9 mouse cellular contexts compared by ENCODE assay signal in genomic region chr4:133344112-133344511, GRCm38 (mm10). TPM values are rescaled to one million over a fixed set of nuclear protein-coding genes. Genes with fewer than 3 reads are reported as not detected.
A peak's percentile ranks its signal among the peaks of the same experiment; 100 is the strongest.
DNase-seq lines count a peak whose midpoint lies in the region; ATAC-seq and TF ChIP-seq lines count a peak whose summit lies in the region.
"Had no signal": no experiment of that assay in that cellular context is flagged by ENCODE, and none has a peak within 500 bp of the region (broad histone marks: within the 10 kb centered on the region; RNA-seq: fewer than 3 reads in every experiment).

No protein-coding gene starts in this region.

- intact Hi-C loops in left cerebral cortex, adult 2 months (cut with DNase I) = no loop called here
- intact Hi-C loops in left cerebral cortex, postnatal 25 days (cut with DNase I) = no loop called here

- no peak for ATAC-seq in cerebellum, adult (ENCODE audit: insufficient number of reproducible peaks, low FRiP score, low TSS enrichment)
- ATAC-seq in megakaryocyte, adult 5-6 weeks (ENCODE audit: poor library complexity, severe bottlenecking) = peak; percentile 39

- peak; percentile 58 to 61 for DNase-seq in cerebellum, adult 18-20 months
- DNase-seq in left cerebral cortex, adult 2 months (ENCODE audit: extremely low spot score in 1 of 2, low spot score in 2 of 2) = peak in 1 of 2 experiments; percentile 26
- no peak for DNase-seq in left cerebral cortex, postnatal 25 days (ENCODE audit: low spot score in 2 of 2)
- DNase-seq in ZHBTc4 (ENCODE audit: low read depth, low spot score) = peak; percentile 60
- peak; percentile 44 for DNase-seq in heart, postnatal 4 days
- no peak for DNase-seq in ovary, postnatal 10 days (ENCODE audit: low spot score)

- H3K4me3 ChIP-seq in left cerebral cortex, adult 2 months = no peak overlapping the region

- peak; percentile 74 for TF ChIP-seq CTCF in left cerebral cortex, adult 2 months (IDR thresholded peaks at IDR 0.05)

- no peak overlapping the region for H3K27ac ChIP-seq in left cerebral cortex, adult 2 months
- H3K27ac ChIP-seq: macrophage had no signal

RNA-seq across cellular contexts. Expression of gene Wdtc1, which starts 9.2 kb away (rescaled TPM):
- total RNA-seq in left cerebral cortex, adult 2 months (2021) = 10 to 100 TPM; 59.7 to 60.6 TPM
- total RNA-seq in left cerebral cortex, postnatal 25 days (2021) = 10 to 100 TPM; 58.0 to 59.7 TPM
- total RNA-seq in heart, postnatal 4 days (2021) = 10 to 100 TPM; 46.9 to 47.9 TPM
- 16.5 and 18.5 TPM in 2 replicates for total RNA-seq in megakaryocyte, adult 5-6 weeks (2015)
- total RNA-seq in megakaryocyte, adult 5-6 weeks (2017) = 11.6 and 14.1 TPM in 2 replicates

RNA-seq across cellular contexts. Expression of gene Slc9a1, which starts 25.4 kb away (rescaled TPM):
- 10 to 100 TPM; 49.8 to 53.0 TPM for total RNA-seq in left cerebral cortex, adult 2 months (2021)
- total RNA-seq in left cerebral cortex, postnatal 25 days (2021) = 10 to 100 TPM; 46.0 to 51.9 TPM
- 10 to 100 TPM; 21.1 to 24.4 TPM for total RNA-seq in heart, postnatal 4 days (2021)
- 20.3 and 23.1 TPM in 2 replicates for total RNA-seq in megakaryocyte, adult 5-6 weeks (2015)
- 11.0 and 11.6 TPM in 2 replicates for total RNA-seq in megakaryocyte, adult 5-6 weeks (2017)

Comparison
In these comparisons a context has a peak if more than half of its experiments do, and no peak if none do; other contexts are left out.
1. DNase-seq: peak in cerebellum, adult 18-20 months (2 of 2), ZHBTc4 (single experiment) and heart, postnatal 4 days (single experiment); none in left cerebral cortex, postnatal 25 days (0 of 2) and ovary, postnatal 10 days (single experiment).